Mouse (Mus musculus) B cell, adult 67 days (primary cell): Measurements from ENCODE around the gene Meox1. TPM values are rescaled to one million over a fixed set of nuclear protein-coding genes. Genes with fewer than 3 reads are reported as not detected.

ENCODE experiments used
- total RNA-seq, 2 experiments: library from RNA; stranded (reverse); gene quantifications; 4 replicates each; pipeline ENCODE4 v1.2.4; 2023

Meox1 gene
- under 1 TPM; 0.41 to 0.65 TPM for total RNA-seq

DNA sequence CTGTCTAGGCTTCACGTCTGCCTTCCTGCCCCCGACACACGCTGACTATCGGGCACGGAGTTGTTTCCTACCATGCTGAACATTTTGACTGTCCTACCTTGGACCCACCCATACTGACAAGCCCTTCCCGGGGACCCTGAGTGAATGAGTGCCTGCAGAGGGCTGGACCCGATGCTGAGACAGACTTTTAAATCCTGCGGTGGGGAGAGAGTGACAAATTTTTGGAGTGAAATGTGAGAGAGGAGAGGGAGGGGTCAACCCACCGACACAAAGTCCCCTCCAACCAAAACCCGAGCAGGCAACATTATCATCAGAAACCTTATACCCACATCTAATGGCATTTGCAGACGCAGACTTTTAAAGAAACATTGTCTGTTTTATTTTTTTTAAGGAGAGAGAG is at the start of gene Meox1:
Gene Meox1, minus strand, starts transcription at position 171 of the 400 bp plus-strand sequence.

Other genes with a start within 250 kb of the Meox1 start
- 1 to 10 TPM; 2.2 to 4.6 TPM for gene Arl4d, start 228.8 kb downstream of the Meox1 start, total RNA-seq
- 10 to 100 TPM; 79.1 to 84.1 TPM for gene Dhx8, start 161.5 kb downstream of the Meox1 start, total RNA-seq
- not detected for gene Etv4, start 109.0 kb downstream of the Meox1 start, total RNA-seq
- gene Sost, start 72.6 kb upstream of the Meox1 start, total RNA-seq, result not detected
- not detected for gene Cfap97d1, start 89.9 kb upstream of the Meox1 start, total RNA-seq
- gene Dusp3, start 92.6 kb upstream of the Meox1 start, total RNA-seq, result 10 to 100 TPM; 14.7 to 27.4 TPM
- gene Mpp3, start 134.1 kb upstream of the Meox1 start, total RNA-seq, result not detected
- gene Cd300lg, start 147.1 kb upstream of the Meox1 start, total RNA-seq, result not detected
- not detected for gene Mpp2, start 194.1 kb upstream of the Meox1 start, total RNA-seq
- not detected for gene Ppy, start 206.9 kb upstream of the Meox1 start, total RNA-seq
- gene Pyy, start 213.5 kb upstream of the Meox1 start, total RNA-seq, result not detected